Mouse (Mus musculus): ENCODE measurements at regions not wholly inside any gene's neighbourhood (a gene's known extent, or its start where the extent isn't known, plus 50 kb on each side); places are given as distances from the start of the nearest gene placed in this dataset.

DNA sequence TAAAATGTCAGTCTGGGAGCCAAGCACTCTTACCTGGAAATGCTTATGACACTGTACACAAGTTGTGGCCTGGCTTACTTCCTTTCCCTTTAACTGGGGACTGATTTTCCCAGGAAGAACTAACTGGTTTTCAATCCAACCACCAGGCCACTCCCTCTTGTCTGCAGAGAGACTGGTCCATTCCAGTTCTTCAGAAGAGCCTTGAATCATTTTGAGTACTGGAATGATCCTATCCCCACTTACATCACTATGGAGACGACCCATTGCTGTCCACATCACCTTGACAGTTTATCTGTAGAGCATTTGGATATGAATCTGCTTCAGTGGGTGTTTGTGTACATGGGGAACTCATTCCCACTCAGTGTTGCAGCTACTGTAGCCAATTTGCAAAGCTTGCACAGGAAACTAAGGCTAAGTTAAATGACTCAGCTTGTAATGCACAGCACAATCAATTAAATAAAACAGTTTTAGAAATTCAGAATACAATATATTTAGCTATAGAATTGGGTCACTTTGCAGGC is 121.7 kb upstream of the Prep start:
- DNase-seq (ENCODE audit: low read depth, low spot score), result peak; percentile 85

DNA sequence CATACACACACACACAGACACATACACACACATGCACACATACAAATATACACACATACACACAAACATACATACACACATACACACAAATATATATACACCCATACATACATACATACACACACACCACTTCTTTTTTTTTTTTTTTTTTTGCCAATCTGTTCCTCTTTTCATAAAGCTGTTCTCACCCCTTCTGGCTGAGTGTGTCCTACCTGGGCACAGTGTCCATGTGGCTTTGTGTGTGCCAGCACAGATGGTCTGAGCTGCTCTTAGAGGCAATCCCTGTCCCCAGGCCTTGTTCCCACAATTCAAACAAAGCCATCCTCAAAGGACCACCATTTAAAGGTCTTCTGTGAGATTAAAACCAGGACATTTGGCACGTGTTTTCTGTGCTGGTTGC is 127.6 kb upstream of the Prep start:
- DNase-seq (ENCODE audit: low read depth, low spot score), result no peak

DNA sequence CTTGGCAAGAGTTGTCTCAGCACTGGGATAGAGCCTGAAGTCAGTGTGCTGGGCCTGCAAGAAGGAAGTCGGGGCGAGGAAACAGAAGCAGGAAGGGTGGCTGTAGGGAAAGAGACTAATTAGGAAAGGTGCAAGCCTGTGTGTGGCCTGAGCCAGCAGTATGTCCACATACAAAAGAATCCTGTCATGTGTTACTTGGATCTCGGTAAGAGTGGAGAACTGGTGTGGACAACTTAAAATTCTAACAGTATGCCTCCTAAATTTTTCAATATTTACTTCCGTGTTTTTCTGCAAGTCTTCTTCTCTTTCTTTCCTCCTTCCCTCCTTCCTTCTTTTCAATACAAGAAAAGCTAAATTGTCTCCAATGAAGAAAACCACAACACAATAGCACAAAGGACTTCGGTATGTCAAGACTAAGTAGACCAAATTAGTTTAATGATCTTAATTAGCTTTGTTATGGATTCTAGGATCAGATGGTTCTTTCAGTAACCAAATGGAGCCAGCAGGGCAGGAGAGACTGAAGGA is 130.0 kb upstream of the Prep start:
- no peak for DNase-seq (ENCODE audit: low read depth, low spot score)

DNA sequence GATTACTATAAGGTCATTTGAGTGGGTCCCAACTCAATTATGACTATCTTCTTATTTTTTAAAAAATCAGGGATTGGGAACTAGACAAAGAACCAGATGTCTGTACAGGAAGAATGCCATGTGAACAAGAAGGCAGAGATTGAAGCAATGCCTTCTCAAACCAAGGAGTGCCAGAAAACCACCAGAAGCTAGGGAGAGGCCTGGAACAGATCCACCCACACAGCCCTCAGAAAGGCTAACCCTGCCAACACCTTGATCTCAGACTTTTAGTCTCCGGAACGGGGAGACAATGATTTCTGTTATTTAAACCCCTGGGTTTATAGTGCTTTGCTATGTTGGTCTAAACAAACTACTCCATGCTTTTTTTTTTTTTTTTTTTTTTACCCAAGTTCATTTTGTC is 136.2 kb upstream of the Prep start:
- DNase-seq (ENCODE audit: low read depth, low spot score), result no peak

DNA sequence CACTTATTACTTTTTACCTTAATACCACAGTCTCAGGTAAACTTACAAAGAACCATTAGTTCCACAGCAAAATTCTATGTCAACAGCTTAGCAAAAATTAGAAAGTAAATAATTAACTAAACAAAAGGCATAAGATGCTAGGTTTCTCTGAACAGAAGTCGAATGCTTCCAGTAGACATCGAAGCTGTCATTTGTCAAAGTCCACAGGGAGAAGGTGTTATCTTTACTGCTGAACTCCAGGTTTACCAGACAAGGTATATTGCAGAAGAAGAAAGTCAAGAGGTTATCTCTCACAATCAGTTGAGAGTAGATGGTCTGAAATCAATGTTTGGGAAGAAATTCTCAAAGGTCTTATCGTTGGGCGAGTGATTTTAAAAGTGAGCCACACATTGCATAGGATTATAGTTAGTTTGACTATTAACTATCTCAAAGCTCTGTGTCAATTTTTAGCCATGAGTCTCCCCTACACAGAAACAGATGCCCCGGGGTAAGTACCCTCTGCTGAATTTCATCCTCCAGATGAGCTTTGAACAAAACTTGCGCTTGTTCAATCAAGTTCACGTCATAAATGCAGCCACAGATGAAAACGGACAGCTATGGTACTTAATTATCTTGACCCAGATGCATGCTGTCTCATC is 153.1 kb upstream of the Prep start:
- DNase-seq (ENCODE audit: low read depth, low spot score), result no peak

DNA sequence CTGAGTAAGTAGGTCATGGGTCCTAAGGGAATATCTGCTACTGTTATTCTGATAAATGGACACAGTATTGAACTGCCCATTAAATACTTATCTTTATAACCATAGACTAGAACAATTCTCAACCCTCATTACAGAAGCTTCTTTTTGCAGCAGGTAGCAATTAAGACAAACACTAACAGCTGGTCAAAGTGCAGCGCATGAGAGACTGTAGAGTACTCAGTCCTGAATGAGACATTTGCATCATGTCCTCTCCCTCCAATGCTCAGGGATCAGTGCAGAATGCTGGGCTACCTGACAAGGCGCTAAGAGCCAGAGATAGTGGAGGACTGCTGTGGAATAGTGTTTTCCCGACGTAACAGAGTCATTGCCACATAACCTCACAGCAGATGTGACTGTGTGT is 162.5 kb upstream of the Prep start:
- no peak for DNase-seq (ENCODE audit: low read depth, low spot score)

DNA sequence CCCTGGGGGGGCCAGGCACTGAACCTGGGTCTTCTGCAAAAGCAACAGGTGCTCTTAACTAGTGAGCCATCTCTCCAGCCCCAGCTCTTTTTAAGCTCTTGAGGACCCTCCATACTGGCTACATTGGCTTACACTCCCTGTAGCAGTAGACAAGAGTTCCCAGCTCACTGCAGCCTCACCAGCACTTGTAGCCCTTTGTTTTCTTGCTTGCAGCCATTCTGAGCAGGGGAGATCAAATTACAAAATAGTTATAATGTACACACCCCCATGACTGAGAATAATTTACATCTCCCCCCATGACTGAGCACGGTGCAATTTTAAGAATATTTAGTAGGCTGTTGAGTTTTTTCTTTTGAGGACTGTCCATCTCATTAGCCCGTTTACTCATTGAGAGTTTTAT is 165.8 kb upstream of the Prep start:
- DNase-seq (ENCODE audit: low read depth, low spot score), result peak; percentile 4

DNA sequence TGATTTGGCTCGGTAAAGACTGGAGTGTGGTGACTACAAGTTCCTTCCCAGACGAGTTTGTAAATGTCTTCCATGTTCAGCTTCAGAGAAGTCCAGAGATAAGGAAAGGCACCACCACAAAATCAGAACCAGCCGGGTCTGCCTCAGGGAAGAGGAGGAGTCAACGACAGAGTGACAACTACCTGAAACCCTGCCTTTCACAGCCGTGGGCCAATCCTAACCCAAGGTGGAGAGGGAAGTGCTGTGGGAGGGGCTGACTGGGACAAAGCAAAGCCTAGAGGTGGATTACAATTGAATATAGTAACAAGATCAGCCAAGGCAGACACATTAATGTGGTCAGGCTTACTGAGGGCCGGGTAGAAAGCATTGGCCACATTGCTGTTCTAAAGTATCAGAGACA is 174.9 kb upstream of the Prep start:
- peak; percentile 19 for DNase-seq (ENCODE audit: low read depth, low spot score)

DNA sequence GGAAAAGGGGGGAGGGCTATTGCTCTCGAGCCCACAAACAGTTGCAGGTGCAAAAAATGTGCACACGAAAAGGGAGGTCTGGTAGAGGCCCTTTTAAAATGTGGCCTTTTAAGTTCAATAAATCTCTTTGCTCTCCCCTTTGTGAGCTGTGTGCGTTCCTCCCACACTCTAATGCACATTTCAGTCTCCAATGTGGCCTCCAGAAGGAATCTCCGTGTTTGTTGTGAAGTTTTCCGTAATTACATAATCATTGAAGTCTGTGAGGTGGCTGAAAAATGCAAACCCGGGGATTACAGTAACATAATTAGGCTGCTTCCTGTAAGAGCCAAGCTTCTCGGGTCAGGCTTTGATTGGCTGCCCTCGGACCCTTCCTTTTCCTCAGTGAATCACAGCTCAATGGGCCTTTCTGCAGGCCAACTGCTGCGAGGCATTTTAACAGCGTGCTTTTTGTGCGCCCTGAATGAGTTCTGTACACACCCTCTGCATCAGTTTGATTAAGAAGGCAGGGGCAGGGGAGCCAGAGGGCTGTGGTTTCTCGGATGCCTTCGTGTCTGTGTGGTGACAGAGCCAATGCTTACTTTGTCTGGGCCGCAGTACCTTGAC is 179.8 kb upstream of the Prep start:
- DNase-seq (ENCODE audit: low read depth, low spot score), result no peak

DNA sequence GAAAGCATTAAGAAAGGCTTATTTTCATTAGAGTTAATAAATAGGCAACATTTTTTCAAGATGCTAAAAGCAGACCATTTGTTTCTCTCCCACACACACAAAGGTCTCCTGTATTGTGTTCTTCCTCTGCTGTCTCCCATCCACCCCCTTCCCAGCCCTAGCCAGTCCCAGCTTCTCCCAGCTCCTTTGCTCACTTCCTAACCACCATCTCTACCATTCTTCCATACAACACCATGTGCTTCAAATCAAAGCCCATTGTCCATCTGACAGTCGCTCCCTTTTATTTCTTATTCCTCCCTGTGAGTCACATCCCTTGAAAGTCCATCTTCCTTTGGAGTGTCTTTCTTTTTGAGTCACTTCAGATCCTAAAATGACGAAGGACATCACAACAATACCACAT is 185.0 kb upstream of the Prep start:
- no peak for DNase-seq (ENCODE audit: low read depth, low spot score)

DNA sequence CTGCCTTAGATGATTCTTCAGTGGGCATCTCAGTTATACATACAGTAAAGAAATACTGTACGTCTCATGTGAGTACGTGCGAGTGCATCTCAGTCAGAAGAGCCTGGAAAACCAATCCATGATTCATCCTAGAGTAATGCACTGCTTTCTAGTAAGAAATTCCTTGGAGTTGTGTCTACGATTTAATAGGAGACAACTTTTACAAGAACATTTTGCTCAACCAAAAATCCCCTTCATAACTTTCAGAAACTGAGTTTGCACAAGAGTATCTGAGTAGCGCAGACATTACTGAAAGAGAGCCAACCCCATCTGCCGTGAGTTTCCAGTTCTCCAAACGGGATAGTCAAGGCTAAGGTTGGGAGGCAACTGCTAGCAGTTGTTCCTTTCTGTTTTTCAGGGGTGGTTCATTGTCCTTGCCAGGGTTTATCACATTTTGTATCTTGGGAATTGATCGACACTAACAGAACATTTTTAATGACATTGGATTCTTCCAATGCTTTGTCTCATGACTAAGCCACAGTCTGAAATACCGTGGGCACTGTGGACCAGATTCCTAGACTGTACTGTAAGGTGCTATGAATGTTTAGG is 189.8 kb upstream of the Prep start:
- DNase-seq (ENCODE audit: low read depth, low spot score), result no peak

DNA sequence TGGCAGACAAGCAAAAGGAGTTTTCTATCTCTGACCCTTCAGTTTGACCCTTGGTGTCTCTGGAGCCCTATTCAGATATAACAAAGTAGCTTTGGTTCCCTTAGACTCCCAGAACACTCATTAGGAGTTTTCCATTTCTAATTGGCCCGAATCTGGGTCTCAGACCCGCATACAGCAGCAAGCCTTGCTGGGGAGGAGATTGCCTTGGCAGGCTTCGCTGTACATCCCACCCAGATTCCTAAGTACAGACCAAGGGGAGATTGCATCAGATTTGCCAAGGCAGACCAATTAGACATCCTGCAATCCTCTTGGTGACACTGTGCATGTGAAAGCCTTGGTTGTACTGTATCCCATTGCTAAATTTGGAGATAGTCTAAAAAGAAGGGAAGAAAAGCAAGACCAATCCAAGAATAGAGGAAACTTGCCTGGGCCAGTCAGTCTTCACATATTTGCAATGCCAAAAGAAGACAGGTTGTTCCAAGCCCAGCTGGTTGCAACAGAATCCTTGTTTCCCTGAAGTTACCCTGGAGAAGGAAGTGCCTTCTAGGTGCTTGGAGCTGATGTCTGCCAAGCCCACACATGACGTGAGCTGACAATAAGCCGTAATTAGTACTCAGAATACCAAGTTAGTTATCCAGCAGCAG is 193.2 kb upstream of the Prep start:
- DNase-seq (ENCODE audit: low read depth, low spot score), result no peak

DNA sequence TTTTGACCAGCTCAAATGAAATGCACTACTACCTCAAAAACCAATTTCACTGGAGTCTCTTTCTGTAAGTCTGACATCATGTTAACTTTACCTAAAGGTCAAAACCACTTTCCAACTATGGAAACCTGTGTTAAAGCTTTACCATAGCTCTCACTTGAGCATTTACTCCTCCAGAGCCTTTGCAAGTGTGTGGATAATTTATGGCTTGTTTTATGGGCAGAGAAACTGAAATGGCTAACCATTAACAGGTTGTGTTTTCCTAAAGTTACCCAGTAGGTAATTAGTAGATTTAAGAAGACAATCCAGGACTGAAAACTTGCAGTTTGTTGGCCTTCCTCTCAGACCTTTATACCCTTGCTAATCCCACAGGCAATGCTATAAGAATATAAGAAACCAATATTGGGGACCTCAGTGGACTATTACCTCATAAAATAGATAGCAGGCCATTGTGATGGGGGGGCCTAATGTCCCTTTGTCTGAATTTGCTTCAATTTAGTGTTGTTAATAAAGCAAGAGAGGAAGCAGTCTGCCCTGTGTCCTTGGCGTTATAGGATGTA is 202.7 kb upstream of the Prep start:
- DNase-seq (ENCODE audit: low read depth, low spot score), result no peak

DNA sequence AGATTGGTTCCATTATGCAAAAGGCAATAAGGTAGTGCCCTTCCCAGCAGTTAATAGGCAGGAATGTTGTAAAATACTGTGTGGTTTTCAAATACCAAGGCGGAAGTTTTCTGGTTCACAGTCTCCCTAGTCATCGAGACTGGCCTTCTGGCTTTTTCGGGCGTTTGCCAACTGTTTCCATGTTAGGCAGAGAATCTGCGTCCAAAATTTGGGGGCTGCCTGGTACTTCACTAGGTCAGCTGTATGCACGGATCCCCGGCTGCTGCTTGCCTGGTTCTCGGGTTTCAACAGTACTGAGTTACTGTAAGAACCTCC is 204.7 kb upstream of the Prep start:
- no peak for DNase-seq (ENCODE audit: low read depth, low spot score)

DNA sequence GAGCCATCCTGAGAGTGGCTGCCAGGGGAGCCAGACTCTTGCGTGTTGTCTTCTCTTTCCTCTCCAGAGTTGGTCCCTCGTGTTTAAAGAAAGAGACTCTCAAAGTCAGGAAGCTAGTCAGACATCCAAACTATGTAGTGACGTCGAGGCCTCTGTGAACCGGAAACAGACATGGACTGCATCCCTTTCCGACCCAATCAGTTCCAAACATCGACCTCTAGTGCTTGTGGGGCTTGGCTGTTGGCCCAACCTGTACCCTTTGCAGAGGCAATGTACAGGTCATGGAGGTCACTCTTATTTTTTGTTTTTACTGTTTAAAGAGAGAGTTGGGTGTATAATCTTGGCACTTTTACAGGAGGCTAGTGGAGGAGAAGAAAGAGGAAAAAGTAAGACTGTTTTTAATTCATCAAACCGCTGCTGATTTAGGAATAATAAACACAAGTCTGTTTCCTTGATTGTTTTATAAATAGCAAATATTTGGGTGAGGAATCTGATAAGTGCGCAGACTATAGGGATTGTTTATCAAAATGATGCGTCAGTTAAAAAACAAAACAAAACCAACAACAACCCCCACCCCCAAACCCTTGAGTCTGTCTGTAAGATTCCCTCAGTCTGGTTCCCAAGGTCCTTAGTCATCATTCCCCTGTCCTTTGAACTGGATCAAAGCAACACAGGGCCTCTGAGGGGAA is 205.2 kb upstream of the Prep start:
- no peak for DNase-seq (ENCODE audit: low read depth, low spot score)

DNA sequence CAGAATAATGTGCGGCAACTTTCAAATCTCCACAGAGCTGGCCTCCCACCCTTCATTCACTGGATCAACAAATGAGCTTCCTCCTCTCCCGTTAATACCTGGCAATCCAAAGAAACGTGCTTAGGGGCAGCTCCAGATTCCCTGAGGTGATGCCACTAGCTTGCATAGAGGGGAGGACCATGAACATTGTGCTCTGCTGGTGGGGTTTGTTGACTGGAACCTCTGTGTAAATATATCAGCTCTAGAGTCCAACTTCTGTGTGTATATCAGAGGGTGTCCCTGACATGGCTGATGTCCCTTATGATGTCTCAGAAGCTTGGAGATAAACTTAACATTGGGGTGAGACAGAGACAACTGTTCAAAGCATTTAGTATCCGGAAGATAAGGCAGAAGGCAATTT is 209.6 kb upstream of the Prep start:
- DNase-seq (ENCODE audit: low read depth, low spot score), result no peak

DNA sequence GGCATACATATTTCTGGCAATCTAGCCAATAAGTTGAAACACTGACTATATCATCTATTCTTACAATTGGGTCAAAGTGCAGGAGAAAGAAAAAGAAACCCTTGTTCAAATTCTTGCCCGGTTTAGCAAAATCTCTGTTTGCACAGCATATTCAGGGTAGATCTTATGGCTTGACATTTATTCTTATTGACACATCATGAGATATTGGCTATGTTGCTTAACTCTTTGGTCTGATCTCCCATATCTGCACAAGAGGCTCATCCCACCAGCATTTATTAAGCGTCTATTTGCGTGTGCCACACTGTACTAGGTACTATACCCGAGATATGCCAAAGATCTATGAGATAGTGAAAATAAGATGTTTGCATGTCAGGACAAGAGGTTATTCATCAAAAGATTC is 212.9 kb upstream of the Prep start:
- no peak for DNase-seq (ENCODE audit: low read depth, low spot score)

DNA sequence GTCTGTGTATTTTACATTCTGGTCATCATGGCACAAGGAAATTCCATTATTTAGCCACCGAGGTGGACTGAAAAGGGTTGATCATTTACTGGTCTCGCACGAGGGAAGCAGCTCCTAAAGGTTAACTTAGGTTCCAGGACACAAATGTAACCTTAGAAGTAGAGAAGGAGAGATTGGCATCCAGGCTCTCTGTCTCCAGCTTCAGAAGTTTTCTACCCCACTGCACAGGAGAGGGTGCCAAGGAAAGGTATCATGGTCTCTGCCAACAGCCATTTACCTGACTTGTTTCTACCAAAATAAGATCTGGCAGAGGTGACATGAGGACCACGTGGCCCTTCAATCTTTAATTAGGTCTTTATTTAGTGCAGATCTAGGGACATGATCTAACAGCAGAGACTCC is 218.0 kb upstream of the Prep start:
- no peak for DNase-seq (ENCODE audit: low read depth, low spot score)

DNA sequence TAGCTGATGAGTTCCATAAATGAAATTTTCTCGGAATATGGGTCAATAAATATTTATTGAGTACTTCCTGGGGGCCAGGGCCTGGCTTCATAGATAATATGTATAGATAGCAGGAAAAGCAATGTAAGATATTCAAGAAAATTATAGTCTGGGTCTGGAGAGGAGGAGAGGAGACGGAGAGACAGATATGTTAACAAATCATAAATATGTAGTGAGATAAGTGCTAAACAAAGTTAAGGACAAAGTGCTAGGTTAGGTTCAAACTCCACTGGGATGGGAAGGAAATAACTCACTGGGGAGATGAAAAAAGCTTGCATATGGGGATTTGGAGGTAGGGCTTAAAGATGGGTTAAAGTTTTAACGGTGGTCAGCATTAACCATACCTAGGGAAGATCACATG is 220.2 kb upstream of the Prep start:
- no peak for DNase-seq (ENCODE audit: low read depth, low spot score)

DNA sequence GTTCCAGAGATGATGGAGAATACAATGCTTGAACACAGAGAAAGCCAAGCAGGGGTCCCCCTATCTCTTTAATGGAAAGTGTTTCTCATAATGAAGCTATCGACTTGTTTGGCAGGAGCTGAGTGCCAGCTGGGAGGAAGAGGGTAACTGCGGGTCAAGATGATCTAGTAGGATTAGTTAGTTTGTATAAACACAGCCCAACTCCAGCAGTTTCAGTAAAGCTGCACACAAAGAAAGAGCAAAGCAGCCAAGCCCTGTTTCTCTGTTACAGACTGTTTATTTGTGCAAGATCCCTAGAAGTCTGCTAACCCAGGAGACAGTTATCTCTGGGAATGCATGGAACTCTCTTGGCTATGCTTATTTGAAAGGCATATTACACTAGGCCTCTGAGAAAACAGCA is 220.9 kb upstream of the Prep start:
- DNase-seq (ENCODE audit: low read depth, low spot score), result no peak

DNA sequence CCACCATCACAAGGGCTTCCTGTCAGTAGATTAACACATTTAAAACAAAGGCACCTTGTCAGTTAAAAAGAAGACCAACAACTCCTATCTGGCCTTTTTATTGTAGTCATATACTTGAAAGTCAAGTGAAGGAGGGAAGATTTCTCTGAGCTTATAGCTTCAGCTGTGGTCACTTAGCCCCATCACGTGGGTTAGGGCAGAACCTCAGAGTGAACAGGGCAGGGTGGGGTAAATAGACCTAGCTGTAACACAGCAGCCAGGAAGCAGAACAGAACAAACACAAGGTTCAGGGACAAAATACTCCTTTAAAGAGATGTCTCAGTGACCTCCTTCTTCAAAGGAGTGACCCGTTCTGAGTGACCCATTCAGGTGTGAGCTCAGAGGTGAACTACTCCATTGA is 226.6 kb upstream of the Prep start:
- no peak for DNase-seq (ENCODE audit: low read depth, low spot score)

DNA sequence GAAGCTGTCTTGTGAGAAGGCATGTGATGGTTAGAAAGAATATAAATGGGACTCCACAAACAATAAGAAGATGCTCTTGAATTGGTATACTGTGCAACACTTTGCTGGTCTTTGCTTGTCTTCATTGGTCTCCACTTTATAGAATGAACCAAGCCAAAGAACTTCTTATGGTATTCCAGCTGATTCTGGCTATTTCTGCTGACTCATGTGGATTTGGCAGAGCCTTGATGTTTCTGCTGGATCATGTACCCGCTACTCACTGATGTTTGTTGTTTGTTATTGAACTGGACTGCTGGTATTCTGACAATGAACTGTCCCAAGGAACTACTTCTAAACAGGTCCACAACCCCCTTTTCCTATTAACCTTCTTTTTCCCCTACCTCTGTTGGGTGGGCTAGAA is 234.5 kb upstream of the Prep start:
- DNase-seq (ENCODE audit: low read depth, low spot score), result no peak
